Mouse (Mus musculus): ENCODE measurements around the gene Ndufv1. TPM values are rescaled to one million over a fixed set of nuclear protein-coding genes. Genes with fewer than 3 reads are reported as not detected.
"Not testable (repeated sequence)": the region's sequence is repeated elsewhere in the genome, so short reads cannot be mapped to it uniquely, and the experiment has no call there.

Gene Ndufv1
- polyA plus RNA-seq, 1 experiment from 2014 or later: 407 TPM

DNA sequence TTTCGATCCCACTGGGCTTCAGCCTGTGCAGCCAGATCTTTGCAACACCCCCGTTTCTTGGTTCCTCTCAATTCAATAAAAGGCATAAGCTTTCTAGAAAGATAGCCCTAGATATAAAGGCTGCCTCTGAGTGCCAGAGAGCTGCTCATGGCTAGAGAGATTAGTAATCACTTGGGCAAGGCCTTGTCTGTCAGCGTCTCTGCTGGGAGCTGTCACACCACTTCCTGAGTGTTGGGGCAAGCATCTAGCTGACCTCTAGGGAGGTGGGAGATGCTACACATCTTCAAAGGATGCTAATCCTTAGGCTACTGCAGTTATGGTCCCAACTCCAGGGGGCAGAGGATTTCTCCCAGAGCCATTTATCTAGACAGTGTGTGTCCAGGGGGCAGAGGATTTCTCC lies 45.3 kb downstream of the Ndufv1 start:
- peaks cover 23% of the 10 kb centered on the region for H3K4me1 ChIP-seq
- H3K27ac ChIP-seq (replicated peaks): no peak overlapping the region
- H3K27me3 ChIP-seq (replicated peaks): peaks cover 17% of the 10 kb centered on the region
- no peak overlapping the region for H3K4me2 ChIP-seq
- no peak overlapping the region for H3K9ac ChIP-seq
- no peak for ATAC-seq (ENCODE audit: extremely low read depth, insufficient number of reproducible peaks, low FRiP score, low TSS enrichment)
- no peaks in the 10 kb centered on the region for H3K36me3 ChIP-seq
- no peak overlapping the region for H3K4me3 ChIP-seq
- H3K9me3 ChIP-seq: no peaks in the 10 kb centered on the region
- WGBS: 34% methylated on average over 3 of the region's 3 CpGs

- Histone ChIP-seq H3K4me2 (no peak overlapping the region), H3K27me3 (replicated peaks) (peaks cover 17% of the 10 kb centered on the region), H3K36me3 (no peaks in the 10 kb centered on the region), H3K4me3 (no peak overlapping the region), H3K27ac (replicated peaks) (no peak overlapping the region), H3K4me1 (peaks cover 23% of the 10 kb centered on the region), H3K9ac (no peak overlapping the region), H3K9me3 (no peaks in the 10 kb centered on the region)
- no peak for ATAC-seq (ENCODE audit: extremely low read depth, insufficient number of reproducible peaks, low FRiP score, low TSS enrichment)
- 62% methylated on average over 11 of the region's 11 CpGs for WGBS
Measured at GRCm38 (mm10) chr19:3966330-3967075, 46.1 kb downstream of the Ndufv1 start.

DNA sequence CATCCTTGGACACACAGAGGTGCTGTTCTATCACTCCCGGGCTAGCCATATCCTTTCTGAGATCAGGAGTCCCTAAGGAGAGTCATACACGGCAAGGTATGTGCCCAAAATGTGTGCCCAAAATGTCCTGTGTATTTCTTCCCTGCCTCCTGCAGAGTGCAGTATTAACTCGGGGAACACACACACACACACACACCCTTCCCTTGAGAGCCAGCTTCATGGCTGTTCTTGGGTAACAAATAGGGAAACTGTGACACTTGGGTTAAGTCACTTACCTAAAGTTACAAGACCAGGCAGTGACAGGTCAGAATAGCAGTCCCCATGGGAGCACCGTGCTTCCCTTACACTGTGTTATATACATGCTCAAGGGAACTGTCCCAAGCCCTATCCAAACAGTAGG lies 48.6 kb downstream of the Ndufv1 start:
- 60% methylated on average over 4 of the region's 4 CpGs for WGBS
- no peaks in the 10 kb centered on the region for H3K36me3 ChIP-seq
- H3K27ac ChIP-seq (replicated peaks): no peak overlapping the region
- H3K9ac ChIP-seq: no peak overlapping the region
- H3K4me1 ChIP-seq: peaks cover 21% of the 10 kb centered on the region
- peaks cover 2% of the 10 kb centered on the region; the same call in 1 of the 2 replicates for H3K27me3 ChIP-seq (replicated peaks)
- no peaks in the 10 kb centered on the region for H3K9me3 ChIP-seq
- H3K4me3 ChIP-seq: no peak overlapping the region
- H3K4me2 ChIP-seq: no peak overlapping the region
- no peak for ATAC-seq (ENCODE audit: extremely low read depth, insufficient number of reproducible peaks, low FRiP score, low TSS enrichment)

GRCm38 (mm10) chr19:3962469-3962868 lies 50.1 kb downstream of the Ndufv1 start:
- no peak overlapping the region for H3K9ac ChIP-seq
- H3K9me3 ChIP-seq: no peaks in the 10 kb centered on the region
- H3K27me3 ChIP-seq (replicated peaks): no peaks in the 10 kb centered on the region
- no peaks in the 10 kb centered on the region for H3K36me3 ChIP-seq
- WGBS: 20% methylated on average over 2 of the region's 2 CpGs
- no peak for ATAC-seq (ENCODE audit: extremely low read depth, insufficient number of reproducible peaks, low FRiP score, low TSS enrichment)
- H3K4me1 ChIP-seq: peaks cover 10% of the 10 kb centered on the region
- H3K4me2 ChIP-seq: no peak overlapping the region
- no peak overlapping the region for H3K4me3 ChIP-seq
- no peak overlapping the region for H3K27ac ChIP-seq (replicated peaks)

GRCm38 (mm10) chr19:3961805-3962204 lies 50.8 kb downstream of the Ndufv1 start:
- H3K9me3 ChIP-seq; ATAC-seq (ENCODE audit: extremely low read depth, insufficient number of reproducible peaks, low FRiP score, low TSS enrichment); H3K4me1 ChIP-seq; H3K27me3 ChIP-seq (replicated peaks); H3K27ac ChIP-seq (replicated peaks); H3K36me3 ChIP-seq; H3K4me3 ChIP-seq; H3K9ac ChIP-seq; H3K4me2 ChIP-seq: not testable (repeated sequence)
- WGBS: 60% methylated on average over 6 of the region's 6 CpGs

DNA sequence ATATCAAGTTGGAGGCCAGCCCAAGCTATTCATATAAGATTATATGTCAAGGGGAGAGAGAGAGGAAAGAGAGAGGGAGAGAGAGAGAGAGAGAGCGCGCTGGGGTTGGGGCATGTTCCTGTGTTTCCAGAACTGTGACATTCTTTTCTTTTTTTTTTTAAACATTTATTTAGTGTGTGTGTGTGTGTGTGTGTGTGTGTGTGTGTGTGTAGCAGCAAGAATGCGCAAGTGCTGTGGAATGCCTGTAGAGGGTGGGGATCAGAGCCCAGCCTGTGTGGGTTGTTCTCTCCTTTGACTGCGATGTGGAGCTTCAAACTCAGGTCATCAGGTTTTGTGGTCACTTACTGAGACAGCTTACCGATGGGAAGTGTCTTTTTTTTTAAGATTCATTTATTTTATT lies 52.4 kb downstream of the Ndufv1 start:
- no peak for ATAC-seq (ENCODE audit: extremely low read depth, insufficient number of reproducible peaks, low FRiP score, low TSS enrichment)
- Histone ChIP-seq H3K4me1 (peaks cover 5% of the 10 kb centered on the region; the same call in 1 of the 2 replicates), H3K9ac (no peak overlapping the region), H3K4me2 (no peak overlapping the region), H3K27me3 (replicated peaks) (0 out of 2 replicates have a peak, but pooled peaks cover under 1% of the 10 kb centered on the region), H3K36me3 (no peaks in the 10 kb centered on the region), H3K9me3 (no peaks in the 10 kb centered on the region), H3K27ac (replicated peaks) (no peak overlapping the region), H3K4me3 (no peak overlapping the region)
- 78% methylated on average over 5 of the region's 5 CpGs for WGBS

DNA sequence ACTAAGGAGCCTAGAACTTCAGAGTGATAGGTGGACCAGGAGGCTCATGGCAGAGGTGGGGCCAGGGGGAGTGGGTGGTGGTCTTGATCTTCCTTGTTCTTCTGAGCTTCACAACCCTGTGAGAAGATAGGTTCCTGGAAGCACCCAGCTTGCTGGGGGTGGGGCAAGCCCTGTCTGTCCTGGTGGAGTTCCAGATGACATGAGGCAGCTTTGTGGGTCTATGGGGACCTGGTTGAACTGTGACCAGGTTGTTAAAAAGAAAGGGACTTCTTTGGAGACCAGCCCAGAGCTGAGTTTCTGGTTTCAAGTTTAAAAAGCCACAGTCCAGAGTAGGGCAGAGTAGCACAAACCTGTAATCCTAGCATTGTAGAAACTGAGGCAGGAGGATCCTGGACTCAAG lies 53.6 kb downstream of the Ndufv1 start:
- no peaks in the 10 kb centered on the region for H3K36me3 ChIP-seq
- H3K4me3 ChIP-seq: no peak overlapping the region
- H3K27me3 ChIP-seq (replicated peaks): peaks cover 6% of the 10 kb centered on the region; the same call in 1 of the 2 replicates
- H3K4me1 ChIP-seq: peaks cover 5% of the 10 kb centered on the region; the same call in 1 of the 2 replicates
- H3K9me3 ChIP-seq: no peaks in the 10 kb centered on the region
- H3K27ac ChIP-seq (replicated peaks): no peak overlapping the region
- no peak overlapping the region for H3K4me2 ChIP-seq
- H3K9ac ChIP-seq: no peak overlapping the region
- no peak for ATAC-seq (ENCODE audit: extremely low read depth, insufficient number of reproducible peaks, low FRiP score, low TSS enrichment)

GRCm38 (mm10) chr19:3958470-3958869 lies 54.1 kb downstream of the Ndufv1 start, which contains the start of gene Aldh3b3:
Gene Aldh3b3 (plus strand): TSS chr19:3958645.
- H3K4me3 ChIP-seq: no peak within 1 kb of the TSS
- H3K27ac ChIP-seq (replicated peaks): no peak within 1 kb of the TSS
- no peak for ATAC-seq (ENCODE audit: extremely low read depth, insufficient number of reproducible peaks, low FRiP score, low TSS enrichment)
- H3K9me3 ChIP-seq: no peaks in the 10 kb centered on the region
- no peak within 1 kb of the TSS for H3K9ac ChIP-seq
- H3K27me3 ChIP-seq (replicated peaks): peaks cover 6% of the 10 kb centered on the region; the same call in 1 of the 2 replicates
- peaks cover 5% of the 10 kb centered on the region; the same call in 1 of the 2 replicates for H3K4me1 ChIP-seq
- 53% methylated on average over 4 of the region's 4 CpGs for WGBS
- no peaks in the 10 kb centered on the region for H3K36me3 ChIP-seq
- H3K4me2 ChIP-seq: no peak within 1 kb of the TSS

Other genes starting within 250 kb of the Ndufv1 start
- 17.7 and 17.9 TPM in 2 replicates for gene Kmt5b, start 245.4 kb downstream of the Ndufv1 start, polyA plus RNA-seq (2015; fragmentation: Nextera tagmentation; extraction: Ambion mirVana)
- gene Chka, start 161.0 kb downstream of the Ndufv1 start, polyA plus RNA-seq (2015; fragmentation: Nextera tagmentation; extraction: Ambion mirVana): 22.6 and 23.5 TPM in 2 replicates
- 22.7 and 25.1 TPM in 2 replicates for gene Tcirg1, start 105.7 kb downstream of the Ndufv1 start, polyA plus RNA-seq (2015; fragmentation: Nextera tagmentation; extraction: Ambion mirVana)
- 361 and 400 TPM in 2 replicates for gene Ndufs8, start 100.0 kb downstream of the Ndufv1 start, polyA plus RNA-seq (2015; fragmentation: Nextera tagmentation; extraction: Ambion mirVana)
- gene Aldh3b1, start 83.0 kb downstream of the Ndufv1 start, polyA plus RNA-seq (2015; fragmentation: Nextera tagmentation; extraction: Ambion mirVana): 2.2 and 2.3 TPM in 2 replicates
- 12.4 and 13.6 TPM in 2 replicates for gene Unc93b1, start 77.6 kb downstream of the Ndufv1 start, polyA plus RNA-seq (2015; fragmentation: Nextera tagmentation; extraction: Ambion mirVana)
- gene Aldh3b3, start 54.2 kb downstream of the Ndufv1 start, polyA plus RNA-seq (2015; fragmentation: Nextera tagmentation; extraction: Ambion mirVana): not detected in 2 replicates
- gene Aldh3b2, start 40.5 kb downstream of the Ndufv1 start, polyA plus RNA-seq (2015; fragmentation: Nextera tagmentation; extraction: Ambion mirVana): 0.06 TPM in 1 of 2 replicates, not detected in the other
- gene Acy3, start 26.2 kb downstream of the Ndufv1 start, polyA plus RNA-seq (2015; fragmentation: Nextera tagmentation; extraction: Ambion mirVana): 10.4 and 10.8 TPM in 2 replicates
- gene Tbx10, start 20.1 kb downstream of the Ndufv1 start, polyA plus RNA-seq (2015; fragmentation: Nextera tagmentation; extraction: Ambion mirVana): not detected in 2 replicates
- 51.7 and 60.0 TPM in 2 replicates for gene Nudt8, start 12.2 kb downstream of the Ndufv1 start, polyA plus RNA-seq (2015; fragmentation: Nextera tagmentation; extraction: Ambion mirVana)
- gene Gm49405, start 12.2 kb downstream of the Ndufv1 start, polyA plus RNA-seq (2015; fragmentation: Nextera tagmentation; extraction: Ambion mirVana): 4.1 and 5.4 TPM in 2 replicates
- 80.5 and 99.3 TPM in 2 replicates for gene Doc2g, start 9.5 kb downstream of the Ndufv1 start, polyA plus RNA-seq (2015; fragmentation: Nextera tagmentation; extraction: Ambion mirVana)
- gene Gstp1, start 25.2 kb upstream of the Ndufv1 start, polyA plus RNA-seq (2015; fragmentation: Nextera tagmentation; extraction: Ambion mirVana): 380 and 421 TPM in 2 replicates
- gene Gstp2, start 33.2 kb upstream of the Ndufv1 start, polyA plus RNA-seq (2015; fragmentation: Nextera tagmentation; extraction: Ambion mirVana): 5.1 and 5.9 TPM in 2 replicates
- gene Gstp3, start 46.8 kb upstream of the Ndufv1 start, polyA plus RNA-seq (2015; fragmentation: Nextera tagmentation; extraction: Ambion mirVana): 0.29 and 0.61 TPM in 2 replicates
- not detected in 2 replicates for gene Cabp2, start 68.8 kb upstream of the Ndufv1 start, polyA plus RNA-seq (2015; fragmentation: Nextera tagmentation; extraction: Ambion mirVana)
- gene Cdk2ap2, start 84.4 kb upstream of the Ndufv1 start, polyA plus RNA-seq (2015; fragmentation: Nextera tagmentation; extraction: Ambion mirVana): 64.5 and 64.9 TPM in 2 replicates
- gene Pitpnm1, start 87.2 kb upstream of the Ndufv1 start, polyA plus RNA-seq (2015; fragmentation: Nextera tagmentation; extraction: Ambion mirVana): 18.2 and 21.8 TPM in 2 replicates
- 84.3 and 96.3 TPM in 2 replicates for gene Aip, start 113.1 kb upstream of the Ndufv1 start, polyA plus RNA-seq (2015; fragmentation: Nextera tagmentation; extraction: Ambion mirVana)
- not detected in 2 replicates for gene Gpr152, start 127.0 kb upstream of the Ndufv1 start, polyA plus RNA-seq (2015; fragmentation: Nextera tagmentation; extraction: Ambion mirVana)
- gene Cabp4, start 131.2 kb upstream of the Ndufv1 start, polyA plus RNA-seq (2015; fragmentation: Nextera tagmentation; extraction: Ambion mirVana): not detected in 2 replicates
- gene Coro1b, start 135.8 kb upstream of the Ndufv1 start, polyA plus RNA-seq (2015; fragmentation: Nextera tagmentation; extraction: Ambion mirVana): 107 and 122 TPM in 2 replicates
- 1.2 and 1.4 TPM in 2 replicates for gene Ptprcap, start 140.8 kb upstream of the Ndufv1 start, polyA plus RNA-seq (2015; fragmentation: Nextera tagmentation; extraction: Ambion mirVana)
- 46.0 and 47.1 TPM in 2 replicates for gene Rps6kb2, start 150.5 kb upstream of the Ndufv1 start, polyA plus RNA-seq (2015; fragmentation: Nextera tagmentation; extraction: Ambion mirVana)
- gene Carns1, start 162.7 kb upstream of the Ndufv1 start, polyA plus RNA-seq (2015; fragmentation: Nextera tagmentation; extraction: Ambion mirVana): 4.4 and 5.0 TPM in 2 replicates
- gene Tbc1d10c, start 178.5 kb upstream of the Ndufv1 start, polyA plus RNA-seq (2015; fragmentation: Nextera tagmentation; extraction: Ambion mirVana): 2.0 and 2.7 TPM in 2 replicates
- gene Ppp1ca, start 179.3 kb upstream of the Ndufv1 start, polyA plus RNA-seq (2015; fragmentation: Nextera tagmentation; extraction: Ambion mirVana): 642 and 729 TPM in 2 replicates
- gene Rad9a, start 188.9 kb upstream of the Ndufv1 start, polyA plus RNA-seq (2015; fragmentation: Nextera tagmentation; extraction: Ambion mirVana): 21.3 and 22.2 TPM in 2 replicates
- gene Clcf1, start 201.4 kb upstream of the Ndufv1 start, polyA plus RNA-seq (2015; fragmentation: Nextera tagmentation; extraction: Ambion mirVana): 1.1 and 1.9 TPM in 2 replicates
- gene AC109138.7, start 201.6 kb upstream of the Ndufv1 start, polyA plus RNA-seq (2015; fragmentation: Nextera tagmentation; extraction: Ambion mirVana): not detected in 2 replicates
- gene Pold4, start 219.1 kb upstream of the Ndufv1 start, polyA plus RNA-seq (2015; fragmentation: Nextera tagmentation; extraction: Ambion mirVana): 19.9 and 23.5 TPM in 2 replicates

Measured in heart, embryonic 13.5 days (tissue).